In genomic region chr6:41527402-41527801, GRCm38 (mm10) we compare ENCODE assay signal across 32 mouse cellular contexts. TPM values are rescaled to one million over a fixed set of nuclear protein-coding genes. Genes with fewer than 3 reads are reported as not detected.
DNase-seq lines count a peak whose midpoint lies in the region; ATAC-seq lines count a peak whose summit lies in the region.
"Had no signal": no experiment of that assay in that cellular context is flagged by ENCODE, and none has a peak within 500 bp of the region (broad histone marks: within the 10 kb centered on the region; RNA-seq: fewer than 3 reads in every experiment).

No protein-coding gene starts in this region.

- H3K4me2 ChIP-seq in midbrain, embryonic 11.5 days, result no peak overlapping the region
- H3K4me2 ChIP-seq: forebrain, embryonic 13.5 days; heart, embryonic 11.5 days; hindbrain, embryonic 13.5 days had no signal

- H3K9ac ChIP-seq in midbrain, embryonic 11.5 days (ENCODE audit: low read length), result no peak overlapping the region
- H3K9ac ChIP-seq: forebrain, embryonic 13.5 days; hindbrain, embryonic 13.5 days had no signal

- 92% methylated on average over 1 of the region's 1 CpGs for WGBS in midbrain, embryonic 11.5 days
- WGBS in midbrain, embryonic 10.5 days, result 80% methylated on average over 1 of the region's 1 CpGs

- H3K4me1 ChIP-seq in midbrain, embryonic 11.5 days (ENCODE audit: control insufficient read depth, insufficient read depth, low read length), result no peaks in the 10 kb centered on the region
- no peaks in the 10 kb centered on the region for H3K4me1 ChIP-seq in midbrain, embryonic 10.5 days
- H3K4me1 ChIP-seq: forebrain, embryonic 10.5 days; forebrain, embryonic 13.5 days; hindbrain, embryonic 10.5 days; hindbrain, embryonic 13.5 days had no signal

- DNase-seq in midbrain, embryonic 11.5 days (ENCODE audit: low spot score, missing footprints), result peak; percentile 47
- DNase-seq in midbrain, embryonic 10.5 days (ENCODE audit: low spot score), result no peak
- DNase-seq in Muller cell, postnatal 12 days (ENCODE audit: inconsistent ontology term), result no peak
- DNase-seq in B cell, adult 2 months, result no peak
- DNase-seq: adrenal gland, adult 2 months; adrenal gland, postnatal 14 days; cerebellum, adult 11-12 months; cerebellum, adult 8-10 months; cerebellum, postnatal 10 days; cerebellum, postnatal 36 days; gastrocnemius, postnatal 10 days; gastrocnemius, postnatal 36 days; heart, adult 11 months had no signal

- no peaks in the 10 kb centered on the region for H3K36me3 ChIP-seq in midbrain, embryonic 11.5 days (ENCODE audit: control insufficient read depth, insufficient read depth, low read length)
- no peaks in the 10 kb centered on the region for H3K36me3 ChIP-seq in midbrain, embryonic 10.5 days
- H3K36me3 ChIP-seq: forebrain, embryonic 10.5 days; G1E; hindbrain, embryonic 10.5 days; hindbrain, embryonic 13.5 days had no signal

- H3K27ac ChIP-seq in midbrain, embryonic 11.5 days (ENCODE audit: low read depth, low read length), result no peak overlapping the region
- no peak overlapping the region for H3K27ac ChIP-seq in midbrain, embryonic 10.5 days (replicated peaks)
- H3K27ac ChIP-seq: forebrain, embryonic 10.5 days; forebrain, embryonic 13.5 days; hindbrain, embryonic 10.5 days; hindbrain, embryonic 13.5 days had no signal

- no peak for ATAC-seq in midbrain, embryonic 11.5 days (ENCODE audit: low FRiP score)
- peak; percentile 22 to 41; a peak in 3 of 4 replicates for ATAC-seq in hematopoietic stem cell, adult 5-6 weeks (replicated peaks in 1 of 2; ENCODE audit: insufficient read depth in 1 of 2, low FRiP score in 2 of 2, low TSS enrichment in 1 of 2, low read depth in 1 of 2, poor library complexity in 2 of 2, severe bottlenecking in 2 of 2)
- ATAC-seq in megakaryocyte, adult 5-6 weeks (ENCODE audit: poor library complexity, severe bottlenecking), result peak; percentile 58
- ATAC-seq: forebrain, embryonic 13.5 days; forebrain, embryonic 16.5 days; hindbrain, embryonic 16.5 days had no signal

- H3K27me3 ChIP-seq in midbrain, embryonic 11.5 days (ENCODE audit: control insufficient read depth, insufficient read depth, low read length), result no peaks in the 10 kb centered on the region
- H3K27me3 ChIP-seq in midbrain, embryonic 10.5 days (ENCODE audit: low read depth, poor library complexity, severe bottlenecking), result no peaks in the 10 kb centered on the region
- H3K27me3 ChIP-seq: CH12.LX; forebrain, embryonic 13.5 days; hindbrain, embryonic 13.5 days had no signal

- no peaks in the 10 kb centered on the region for H3K9me3 ChIP-seq in midbrain, embryonic 11.5 days (ENCODE audit: control insufficient read depth, low read length)
- no peaks in the 10 kb centered on the region for H3K9me3 ChIP-seq in midbrain, embryonic 10.5 days (replicated peaks)
- H3K9me3 ChIP-seq: forebrain, embryonic 10.5 days; forebrain, embryonic 13.5 days; G1E; hindbrain, embryonic 10.5 days; hindbrain, embryonic 13.5 days had no signal

- H3K4me3 ChIP-seq in midbrain, embryonic 11.5 days (ENCODE audit: low read depth, low read length), result no peak overlapping the region
- no peak overlapping the region for H3K4me3 ChIP-seq in midbrain, embryonic 10.5 days
- H3K4me3 ChIP-seq: forebrain, embryonic 10.5 days; forebrain, embryonic 13.5 days; hindbrain, embryonic 10.5 days; hindbrain, embryonic 13.5 days had no signal

RNA-seq across cellular contexts. Expression of gene Prss2, which starts 5.8 kb away (rescaled TPM):
- polyA plus RNA-seq in midbrain, embryonic 11.5 days (2014; fragmentation: Nextera tagmentation; extraction: Ambion mirVana), result not detected in 2 replicates
- polyA plus RNA-seq in midbrain, embryonic 10.5 days (2016; fragmentation: Nextera tagmentation; extraction: Ambion mirVana), result not detected in 2 replicates
- not detected in 2 replicates for total RNA-seq in hematopoietic stem cell, adult 5-6 weeks (2017)
- 0.41 TPM in 1 of 2 replicates, not detected in the other for total RNA-seq in megakaryocyte, adult 5-6 weeks (2015)
- not detected in 2 replicates for total RNA-seq in megakaryocyte, adult 5-6 weeks (2017)
- total RNA-seq: CH12.LX; G1E; gastrocnemius, adult 18-20 months; gastrocnemius, postnatal 10 days; gastrocnemius, postnatal 36 days; heart, adult 8-10 months; heart, postnatal 25 days had no signal
- polyA plus RNA-seq: brain, embryonic 14.5 days; embryonic facial prominence, embryonic 11.5 days; embryonic facial prominence, embryonic 14.5 days; forebrain, embryonic 10.5 days; forebrain, embryonic 13.5 days; forebrain, embryonic 16.5 days; G1E; heart, embryonic 11.5 days; heart, embryonic 14.5 days; heart, postnatal 0 days; hindbrain, embryonic 10.5 days; hindbrain, embryonic 13.5 days; hindbrain, embryonic 16.5 days had no signal
